Mouse (Mus musculus): ENCODE measurements around the gene Zfp423. TPM values are rescaled to one million over a fixed set of nuclear protein-coding genes. Genes with fewer than 3 reads are reported as not detected.

Zfp423 gene
- polyA plus RNA-seq (2012) = 0.01 TPM in 1 of 2 replicates, not detected in the other

- H3K36me3 ChIP-seq (ENCODE audit: control insufficient read depth) = no peaks in the 10 kb centered on the region
- TF ChIP-seq TAL1 (IDR thresholded peaks at IDR 0.05; ENCODE audit: low read length) = no peak
- no peak for TF ChIP-seq GATA1 (IDR thresholded peaks at IDR 0.05; ENCODE audit: low read length)
- peaks cover 88% of the 10 kb centered on the region for H3K27me3 ChIP-seq (ENCODE audit: control insufficient read depth)
- peaks cover 2% of the 10 kb centered on the region; the same call in 1 of the 2 replicates for H3K9me3 ChIP-seq (ENCODE audit: control insufficient read depth, low read length)
- H3K4me3 ChIP-seq (replicated peaks) = peak within 1 kb of the TSS; percentile 24
- no peaks in the 10 kb centered on the region for H3K4me1 ChIP-seq (ENCODE audit: control insufficient read depth)
Measured at GRCm38 (mm10) chr8:87959320-87959920, at the start of gene Zfp423. Gene Zfp423, minus strand, starts transcription at chr8:87959595.

- no peaks in the 10 kb centered on the region for H3K36me3 ChIP-seq (ENCODE audit: control insufficient read depth)
- H3K9me3 ChIP-seq (ENCODE audit: control insufficient read depth, low read length) = no peaks in the 10 kb centered on the region
- no peaks in the 10 kb centered on the region for H3K4me1 ChIP-seq (ENCODE audit: control insufficient read depth)
- H3K4me3 ChIP-seq (replicated peaks) = no peak overlapping the region
- TF ChIP-seq GATA1 (IDR thresholded peaks at IDR 0.05; ENCODE audit: low read length) = no peak
- TF ChIP-seq TAL1 (IDR thresholded peaks at IDR 0.05; ENCODE audit: low read length) = no peak
- H3K27me3 ChIP-seq (ENCODE audit: control insufficient read depth) = no peaks in the 10 kb centered on the region
Measured at GRCm38 (mm10) chr8:88006811-88007210, 47.4 kb upstream of the Zfp423 start.

- Histone ChIP-seq H3K4me3 (replicated peaks) (no peak overlapping the region), H3K9me3 (ENCODE audit: control insufficient read depth, low read length) (no peaks in the 10 kb centered on the region), H3K4me1 (ENCODE audit: control insufficient read depth) (no peaks in the 10 kb centered on the region), H3K36me3 (ENCODE audit: control insufficient read depth) (no peaks in the 10 kb centered on the region), H3K27me3 (ENCODE audit: control insufficient read depth) (no peaks in the 10 kb centered on the region)
- TF ChIP-seq GATA1 (IDR thresholded peaks at IDR 0.05; ENCODE audit: low read length) = no peak
- TF ChIP-seq TAL1 (IDR thresholded peaks at IDR 0.05; ENCODE audit: low read length) = no peak
Measured at GRCm38 (mm10) chr8:87984778-87985177, 25.4 kb upstream of the Zfp423 start.

- Histone ChIP-seq H3K9me3 (ENCODE audit: control insufficient read depth, low read length) (no peaks in the 10 kb centered on the region), H3K4me3 (replicated peaks) (no peak overlapping the region), H3K27me3 (ENCODE audit: control insufficient read depth) (no peaks in the 10 kb centered on the region), H3K36me3 (ENCODE audit: control insufficient read depth) (no peaks in the 10 kb centered on the region), H3K4me1 (ENCODE audit: control insufficient read depth) (no peaks in the 10 kb centered on the region)
- no peak for TF ChIP-seq TAL1 (IDR thresholded peaks at IDR 0.05; ENCODE audit: low read length)
- no peak for TF ChIP-seq GATA1 (IDR thresholded peaks at IDR 0.05; ENCODE audit: low read length)
Measured at GRCm38 (mm10) chr8:87984032-87984431, 24.6 kb upstream of the Zfp423 start.

- H3K9me3 ChIP-seq (ENCODE audit: control insufficient read depth, low read length) = no peaks in the 10 kb centered on the region
- H3K27me3 ChIP-seq (ENCODE audit: control insufficient read depth) = no peaks in the 10 kb centered on the region
- TF ChIP-seq GATA1 (IDR thresholded peaks at IDR 0.05; ENCODE audit: low read length) (no peak), TAL1 (IDR thresholded peaks at IDR 0.05; ENCODE audit: low read length) (no peak)
- H3K36me3 ChIP-seq (ENCODE audit: control insufficient read depth) = no peaks in the 10 kb centered on the region
- H3K4me3 ChIP-seq (replicated peaks) = no peak overlapping the region
- no peaks in the 10 kb centered on the region for H3K4me1 ChIP-seq (ENCODE audit: control insufficient read depth)
Measured at GRCm38 (mm10) chr8:87982936-87983335, 23.5 kb upstream of the Zfp423 start.

GRCm38 (mm10) chr8:87975466-87975809 lies 16.0 kb upstream of the Zfp423 start:
- Histone ChIP-seq H3K9me3 (ENCODE audit: control insufficient read depth, low read length) (no peaks in the 10 kb centered on the region), H3K4me3 (replicated peaks) (no peak overlapping the region), H3K4me1 (ENCODE audit: control insufficient read depth) (no peaks in the 10 kb centered on the region), H3K36me3 (ENCODE audit: control insufficient read depth) (no peaks in the 10 kb centered on the region), H3K27me3 (ENCODE audit: control insufficient read depth) (peaks cover 21% of the 10 kb centered on the region)
- no peak for TF ChIP-seq TAL1 (IDR thresholded peaks at IDR 0.05; ENCODE audit: low read length)
- no peak for TF ChIP-seq GATA1 (IDR thresholded peaks at IDR 0.05; ENCODE audit: low read length)

- H3K27me3 ChIP-seq (ENCODE audit: control insufficient read depth) = peaks cover 21% of the 10 kb centered on the region
- H3K36me3 ChIP-seq (ENCODE audit: control insufficient read depth) = no peaks in the 10 kb centered on the region
- H3K9me3 ChIP-seq (ENCODE audit: control insufficient read depth, low read length) = no peaks in the 10 kb centered on the region
- H3K4me1 ChIP-seq (ENCODE audit: control insufficient read depth) = no peaks in the 10 kb centered on the region
- TF ChIP-seq TAL1 (IDR thresholded peaks at IDR 0.05; ENCODE audit: low read length) = no peak
- no peak for TF ChIP-seq GATA1 (IDR thresholded peaks at IDR 0.05; ENCODE audit: low read length)
- no peak overlapping the region for H3K4me3 ChIP-seq (replicated peaks)
Measured at GRCm38 (mm10) chr8:87974759-87975465, 15.5 kb upstream of the Zfp423 start.

- Histone ChIP-seq H3K4me1 (ENCODE audit: control insufficient read depth) (no peaks in the 10 kb centered on the region), H3K27me3 (ENCODE audit: control insufficient read depth) (peaks cover 21% of the 10 kb centered on the region), H3K36me3 (ENCODE audit: control insufficient read depth) (no peaks in the 10 kb centered on the region), H3K9me3 (ENCODE audit: control insufficient read depth, low read length) (no peaks in the 10 kb centered on the region), H3K4me3 (replicated peaks) (no peak overlapping the region)
- TF ChIP-seq GATA1 (IDR thresholded peaks at IDR 0.05; ENCODE audit: low read length) (no peak), TAL1 (IDR thresholded peaks at IDR 0.05; ENCODE audit: low read length) (no peak)
Measured at GRCm38 (mm10) chr8:87974122-87974758, 14.8 kb upstream of the Zfp423 start.

GRCm38 (mm10) chr8:87967866-87968620 lies 8.6 kb upstream of the Zfp423 start:
- TF ChIP-seq TAL1 (IDR thresholded peaks at IDR 0.05; ENCODE audit: low read length) (no peak), GATA1 (IDR thresholded peaks at IDR 0.05; ENCODE audit: low read length) (no peak)
- Histone ChIP-seq H3K4me1 (ENCODE audit: control insufficient read depth) (no peaks in the 10 kb centered on the region), H3K9me3 (ENCODE audit: control insufficient read depth, low read length) (no peaks in the 10 kb centered on the region), H3K4me3 (replicated peaks) (no peak overlapping the region), H3K27me3 (ENCODE audit: control insufficient read depth) (peaks cover 17% of the 10 kb centered on the region), H3K36me3 (ENCODE audit: control insufficient read depth) (no peaks in the 10 kb centered on the region)
